Mouse (Mus musculus): ENCODE results near the gene Cblb. TPM values are rescaled to one million over a fixed set of nuclear protein-coding genes. Genes with fewer than 3 reads are reported as not detected.

The Cblb gene
- polyA plus RNA-seq, 1 experiment from 2014 or later: 12.4 TPM

DNA sequence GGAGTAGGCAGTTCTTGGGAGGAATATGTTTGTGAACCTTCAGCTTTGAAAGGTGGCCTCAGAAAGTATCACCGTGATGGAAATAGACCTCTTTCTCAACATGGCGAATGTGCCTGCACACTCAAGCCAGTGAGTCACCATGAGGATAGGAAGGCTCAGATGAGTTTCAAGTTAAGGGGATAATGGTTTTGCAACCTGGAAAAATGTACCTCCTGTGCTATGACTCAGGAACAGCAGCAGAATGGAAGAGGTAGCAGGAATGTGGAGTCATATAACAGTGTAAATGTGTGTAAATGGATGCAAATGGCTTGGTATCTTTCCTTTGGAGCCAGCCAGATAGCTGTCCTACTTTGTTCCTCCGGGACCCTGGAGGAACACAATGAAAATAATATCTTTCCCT lies 148.8 kb downstream of the Cblb start:
- 96% methylated on average over 3 of the region's 3 CpGs for WGBS
- no peak overlapping the region for H3K9ac ChIP-seq (replicated peaks; ENCODE audit: low read depth, low read length)
- no peak overlapping the region for H3K27ac ChIP-seq (ENCODE audit: low read depth, low read length)
- no peaks in the 10 kb centered on the region for H3K4me1 ChIP-seq (ENCODE audit: control insufficient read depth, insufficient read depth, low read length)
- no peak overlapping the region for H3K4me3 ChIP-seq (ENCODE audit: low read depth, low read length)
- H3K27me3 ChIP-seq (ENCODE audit: control insufficient read depth, insufficient read depth, low read length): no peaks in the 10 kb centered on the region
- H3K4me2 ChIP-seq (ENCODE audit: low read depth, low read length): no peak overlapping the region
- no peaks in the 10 kb centered on the region for H3K9me3 ChIP-seq (ENCODE audit: control insufficient read depth, low read length)
- 0 out of 2 replicates have a peak, but pooled peaks cover 4% of the 10 kb centered on the region for H3K36me3 ChIP-seq (ENCODE audit: control insufficient read depth, insufficient read depth, low read length)
- no peak for ATAC-seq (ENCODE audit: low read depth)

DNA sequence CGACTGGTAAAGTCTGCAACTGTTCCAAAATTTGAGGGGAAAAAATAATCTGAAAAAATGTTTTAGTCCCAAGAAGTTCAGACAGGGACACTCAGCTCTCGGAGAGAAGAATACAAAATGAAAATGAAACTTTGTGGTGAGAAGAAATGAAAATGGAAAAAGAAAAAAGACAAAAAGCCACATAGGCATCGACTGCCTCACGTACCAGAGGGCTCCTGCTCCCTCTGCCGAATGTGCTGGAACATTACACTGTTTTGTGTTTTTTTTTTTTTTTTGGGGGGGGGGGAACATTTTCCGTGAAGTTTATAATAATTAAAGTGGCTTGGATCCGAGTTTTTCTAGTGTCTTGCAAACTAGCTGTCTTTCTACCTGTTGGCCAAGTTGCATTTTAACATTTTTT lies 151.0 kb downstream of the Cblb start:
- H3K9ac ChIP-seq (replicated peaks; ENCODE audit: low read depth, low read length): no peak overlapping the region
- no peaks in the 10 kb centered on the region for H3K4me1 ChIP-seq (ENCODE audit: control insufficient read depth, insufficient read depth, low read length)
- no peak overlapping the region for H3K4me3 ChIP-seq (ENCODE audit: low read depth, low read length)
- no peak for ATAC-seq (ENCODE audit: low read depth)
- no peak overlapping the region for H3K4me2 ChIP-seq (ENCODE audit: low read depth, low read length)
- no peaks in the 10 kb centered on the region for H3K27me3 ChIP-seq (ENCODE audit: control insufficient read depth, insufficient read depth, low read length)
- no peak overlapping the region for H3K27ac ChIP-seq (ENCODE audit: low read depth, low read length)
- peaks cover 4% of the 10 kb centered on the region; the same call in 1 of the 2 replicates for H3K36me3 ChIP-seq (ENCODE audit: control insufficient read depth, insufficient read depth, low read length)
- no peaks in the 10 kb centered on the region for H3K9me3 ChIP-seq (ENCODE audit: control insufficient read depth, low read length)
- WGBS: 90% methylated on average over 7 of the region's 7 CpGs

DNA sequence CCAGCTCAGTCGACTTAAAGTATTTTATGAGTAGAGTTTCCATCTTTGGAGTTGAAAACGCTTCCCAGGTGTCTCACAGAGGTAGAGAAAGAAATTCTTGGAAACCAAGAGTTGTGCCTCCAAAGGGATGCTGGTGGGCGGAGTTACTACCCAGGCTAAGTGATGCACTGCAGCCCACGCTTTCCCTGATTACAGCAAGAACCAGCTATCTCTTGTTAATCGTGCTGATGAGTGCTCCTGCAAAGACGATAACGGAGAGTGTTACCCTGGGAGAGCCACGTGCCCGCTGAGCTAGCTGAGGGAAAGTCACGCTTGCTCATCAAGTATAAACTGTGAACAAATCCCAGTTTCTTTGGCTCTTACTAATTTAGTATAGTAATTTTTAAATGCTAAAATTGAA lies 153.3 kb downstream of the Cblb start:
- Histone ChIP-seq H3K27ac (ENCODE audit: low read depth, low read length) (no peak overlapping the region), H3K9ac (replicated peaks; ENCODE audit: low read depth, low read length) (no peak overlapping the region), H3K27me3 (ENCODE audit: control insufficient read depth, insufficient read depth, low read length) (no peaks in the 10 kb centered on the region), H3K4me1 (ENCODE audit: control insufficient read depth, insufficient read depth, low read length) (no peaks in the 10 kb centered on the region), H3K36me3 (ENCODE audit: control insufficient read depth, insufficient read depth, low read length) (no peaks in the 10 kb centered on the region; the same call in 1 of the 2 replicates), H3K4me2 (ENCODE audit: low read depth, low read length) (no peak overlapping the region), H3K4me3 (ENCODE audit: low read depth, low read length) (no peak overlapping the region), H3K9me3 (ENCODE audit: control insufficient read depth, low read length) (no peaks in the 10 kb centered on the region)
- no peak for ATAC-seq (ENCODE audit: low read depth)
- 85% methylated on average over 10 of the region's 10 CpGs for WGBS

DNA sequence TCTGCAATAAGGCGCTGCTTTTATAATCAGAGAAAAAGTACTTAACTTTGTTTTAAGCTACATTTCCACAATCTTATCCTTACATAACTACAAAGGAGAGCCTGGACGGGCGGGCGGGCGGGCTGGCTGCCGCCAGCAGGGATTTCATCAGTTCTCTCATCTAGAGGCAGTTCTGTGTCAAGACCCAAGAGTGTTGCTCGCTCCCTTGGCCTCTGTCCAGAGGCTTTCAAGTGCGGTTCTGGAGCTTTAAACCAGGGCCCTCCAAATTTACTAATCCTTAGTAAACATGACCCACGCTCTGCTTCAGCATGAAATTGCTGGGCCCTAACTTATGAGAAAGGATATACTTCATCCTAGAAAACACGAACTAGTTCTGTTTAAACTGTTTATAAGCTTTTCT lies 155.7 kb downstream of the Cblb start:
- no peak overlapping the region for H3K4me3 ChIP-seq (ENCODE audit: low read depth, low read length)
- H3K27me3 ChIP-seq (ENCODE audit: control insufficient read depth, insufficient read depth, low read length): no peaks in the 10 kb centered on the region
- peaks cover 7% of the 10 kb centered on the region; the same call in 1 of the 2 replicates for H3K36me3 ChIP-seq (ENCODE audit: control insufficient read depth, insufficient read depth, low read length)
- no peak overlapping the region for H3K9ac ChIP-seq (replicated peaks; ENCODE audit: low read depth, low read length)
- H3K9me3 ChIP-seq (ENCODE audit: control insufficient read depth, low read length): no peaks in the 10 kb centered on the region
- ATAC-seq (ENCODE audit: low read depth): no peak
- WGBS: 85% methylated on average over 10 of the region's 10 CpGs
- no peak overlapping the region for H3K4me2 ChIP-seq (ENCODE audit: low read depth, low read length)
- no peak overlapping the region for H3K27ac ChIP-seq (ENCODE audit: low read depth, low read length)
- no peaks in the 10 kb centered on the region for H3K4me1 ChIP-seq (ENCODE audit: control insufficient read depth, insufficient read depth, low read length)

DNA sequence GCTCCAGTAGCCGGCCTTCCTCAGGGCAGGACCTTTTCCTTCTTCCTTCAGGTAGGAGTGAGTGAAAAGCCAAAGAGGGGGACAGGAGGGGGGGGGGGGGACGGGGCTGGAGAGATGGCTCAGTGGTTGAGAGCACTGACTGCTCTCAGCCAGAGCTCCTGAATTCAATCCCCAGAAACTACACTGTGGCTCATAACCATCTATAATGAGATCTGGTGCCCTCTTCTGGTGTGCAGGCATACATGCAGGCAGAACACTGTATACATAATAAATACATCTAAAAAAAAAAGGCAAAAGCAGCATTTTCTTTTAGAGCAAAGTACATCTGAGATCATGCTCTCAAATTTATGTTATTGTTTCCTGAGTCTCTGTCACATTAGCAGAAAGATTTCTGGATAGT lies 158.1 kb downstream of the Cblb start:
- Histone ChIP-seq H3K9me3 (ENCODE audit: control insufficient read depth, low read length) (no peaks in the 10 kb centered on the region), H3K27me3 (ENCODE audit: control insufficient read depth, insufficient read depth, low read length) (no peaks in the 10 kb centered on the region), H3K4me1 (ENCODE audit: control insufficient read depth, insufficient read depth, low read length) (no peaks in the 10 kb centered on the region), H3K9ac (replicated peaks; ENCODE audit: low read depth, low read length) (no peak overlapping the region), H3K4me3 (ENCODE audit: low read depth, low read length) (no peak overlapping the region), H3K36me3 (ENCODE audit: control insufficient read depth, insufficient read depth, low read length) (peaks cover 7% of the 10 kb centered on the region; the same call in 1 of the 2 replicates), H3K27ac (ENCODE audit: low read depth, low read length) (no peak overlapping the region), H3K4me2 (ENCODE audit: low read depth, low read length) (no peak overlapping the region)
- ATAC-seq (ENCODE audit: low read depth): no peak
- 81% methylated on average over 1 of the region's 2 CpGs for WGBS

DNA sequence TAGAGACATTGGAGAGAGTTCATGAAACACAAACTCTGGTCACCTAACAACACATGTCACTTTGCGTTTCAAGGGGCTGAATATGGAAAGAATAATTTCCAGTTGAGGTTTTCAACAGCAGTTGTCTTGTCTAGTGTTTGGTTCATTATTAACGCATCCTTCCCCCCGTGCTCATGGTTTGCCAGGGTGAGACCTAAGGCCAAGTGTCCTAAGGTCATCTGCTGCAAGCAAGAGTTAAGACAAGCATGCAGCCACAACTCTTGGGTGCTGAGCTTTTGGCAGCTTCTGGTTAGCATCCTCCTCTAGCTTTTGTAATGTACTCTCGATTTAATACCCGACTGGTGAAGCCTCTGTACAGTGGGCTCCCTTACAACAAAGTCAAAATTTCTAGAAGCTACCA lies 159.7 kb downstream of the Cblb start:
- ATAC-seq (ENCODE audit: low read depth): no peak
- Histone ChIP-seq H3K27ac (ENCODE audit: low read depth, low read length) (no peak overlapping the region), H3K9me3 (ENCODE audit: control insufficient read depth, low read length) (no peaks in the 10 kb centered on the region), H3K9ac (replicated peaks; ENCODE audit: low read depth, low read length) (no peak overlapping the region), H3K27me3 (ENCODE audit: control insufficient read depth, insufficient read depth, low read length) (no peaks in the 10 kb centered on the region), H3K4me3 (ENCODE audit: low read depth, low read length) (no peak overlapping the region), H3K4me1 (ENCODE audit: control insufficient read depth, insufficient read depth, low read length) (no peaks in the 10 kb centered on the region), H3K4me2 (ENCODE audit: low read depth, low read length) (no peak overlapping the region), H3K36me3 (ENCODE audit: control insufficient read depth, insufficient read depth, low read length) (peaks cover 7% of the 10 kb centered on the region; the same call in 1 of the 2 replicates)
- 86% methylated on average over 5 of the region's 5 CpGs for WGBS

DNA sequence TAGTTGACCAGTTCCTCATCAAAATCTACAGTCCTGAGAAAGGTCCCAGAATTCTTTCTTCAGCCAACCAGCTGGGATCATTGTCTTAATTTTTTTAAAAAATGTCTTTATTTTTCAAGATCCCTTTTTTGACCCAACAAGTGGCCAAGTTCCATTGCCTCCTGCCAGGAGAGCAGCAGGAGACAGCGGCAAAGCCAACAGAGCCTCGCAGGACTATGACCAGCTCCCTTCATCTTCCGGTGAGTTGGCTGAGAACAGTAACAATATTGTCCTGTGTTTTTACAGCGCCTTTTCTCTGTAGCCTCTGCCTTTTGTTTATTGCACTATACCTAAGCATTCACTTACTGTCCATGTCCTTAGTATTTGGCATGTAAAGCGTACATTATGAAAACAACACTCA lies 163.0 kb downstream of the Cblb start:
- Histone ChIP-seq H3K4me2 (ENCODE audit: low read depth, low read length) (no peak overlapping the region), H3K27ac (ENCODE audit: low read depth, low read length) (no peak overlapping the region), H3K4me1 (ENCODE audit: control insufficient read depth, insufficient read depth, low read length) (no peaks in the 10 kb centered on the region), H3K36me3 (ENCODE audit: control insufficient read depth, insufficient read depth, low read length) (0 out of 2 replicates have a peak, but pooled peaks cover 7% of the 10 kb centered on the region), H3K4me3 (ENCODE audit: low read depth, low read length) (no peak overlapping the region), H3K27me3 (ENCODE audit: control insufficient read depth, insufficient read depth, low read length) (no peaks in the 10 kb centered on the region), H3K9me3 (ENCODE audit: control insufficient read depth, low read length) (no peaks in the 10 kb centered on the region), H3K9ac (replicated peaks; ENCODE audit: low read depth, low read length) (no peak overlapping the region)
- ATAC-seq (ENCODE audit: low read depth): no peak
- 79% methylated on average over 5 of the region's 5 CpGs for WGBS

DNA sequence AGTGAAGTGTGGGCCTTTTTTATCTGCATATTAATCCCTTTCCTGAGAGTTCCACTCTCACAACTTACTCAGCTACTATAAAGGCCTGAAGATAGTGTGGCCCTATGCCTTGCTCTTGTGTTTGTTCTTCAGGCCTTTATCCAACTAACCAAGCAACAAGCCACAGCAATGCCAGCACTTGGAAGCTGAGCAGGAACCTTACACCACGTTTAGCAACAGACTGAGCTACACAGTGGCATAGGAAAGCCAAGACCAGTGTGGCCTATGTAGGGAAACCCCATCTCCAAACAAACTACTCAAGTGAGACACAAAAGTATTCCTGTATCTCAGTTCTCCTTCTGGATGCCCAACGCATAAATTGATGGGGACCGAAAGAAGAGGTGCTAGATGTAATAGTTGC lies 163.8 kb downstream of the Cblb start:
- 0 out of 2 replicates have a peak, but pooled peaks cover 7% of the 10 kb centered on the region for H3K36me3 ChIP-seq (ENCODE audit: control insufficient read depth, insufficient read depth, low read length)
- no peaks in the 10 kb centered on the region for H3K27me3 ChIP-seq (ENCODE audit: control insufficient read depth, insufficient read depth, low read length)
- H3K4me3 ChIP-seq (ENCODE audit: low read depth, low read length): no peak overlapping the region
- no peak overlapping the region for H3K9ac ChIP-seq (replicated peaks; ENCODE audit: low read depth, low read length)
- no peak for ATAC-seq (ENCODE audit: low read depth)
- H3K4me2 ChIP-seq (ENCODE audit: low read depth, low read length): no peak overlapping the region
- H3K27ac ChIP-seq (ENCODE audit: low read depth, low read length): no peak overlapping the region
- WGBS: 91% methylated on average over 3 of the region's 3 CpGs
- H3K9me3 ChIP-seq (ENCODE audit: control insufficient read depth, low read length): no peaks in the 10 kb centered on the region
- no peaks in the 10 kb centered on the region for H3K4me1 ChIP-seq (ENCODE audit: control insufficient read depth, insufficient read depth, low read length)

DNA sequence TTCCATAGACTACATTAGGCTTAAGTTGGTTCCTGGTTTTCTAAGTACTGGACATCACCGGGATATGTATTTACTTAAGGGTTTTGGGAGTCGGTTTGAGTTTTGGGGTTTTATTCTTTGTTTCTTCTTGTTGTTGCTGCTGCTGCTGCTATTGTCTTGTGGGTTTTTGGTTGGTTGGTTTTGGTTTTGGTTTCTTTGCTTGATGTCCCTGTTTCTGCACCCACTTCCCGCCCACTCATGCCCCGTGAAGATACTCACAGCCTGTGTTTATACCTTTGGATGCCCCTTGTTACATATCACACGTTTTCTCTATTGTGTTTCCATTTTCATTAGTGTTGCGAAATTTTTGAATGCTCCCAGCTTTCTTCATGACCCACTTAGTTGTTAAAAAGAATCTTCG lies 169.1 kb downstream of the Cblb start:
- H3K4me2 ChIP-seq (ENCODE audit: low read depth, low read length): no peak overlapping the region
- H3K9me3 ChIP-seq (ENCODE audit: control insufficient read depth, low read length): no peaks in the 10 kb centered on the region
- no peak overlapping the region for H3K9ac ChIP-seq (replicated peaks; ENCODE audit: low read depth, low read length)
- H3K36me3 ChIP-seq (ENCODE audit: control insufficient read depth, insufficient read depth, low read length): peaks cover 9% of the 10 kb centered on the region; the same call in 1 of the 2 replicates
- ATAC-seq (ENCODE audit: low read depth): no peak
- no peaks in the 10 kb centered on the region for H3K4me1 ChIP-seq (ENCODE audit: control insufficient read depth, insufficient read depth, low read length)
- H3K27ac ChIP-seq (ENCODE audit: low read depth, low read length): no peak overlapping the region
- H3K27me3 ChIP-seq (ENCODE audit: control insufficient read depth, insufficient read depth, low read length): no peaks in the 10 kb centered on the region
- 94% methylated on average over 7 of the region's 7 CpGs for WGBS
- no peak overlapping the region for H3K4me3 ChIP-seq (ENCODE audit: low read depth, low read length)
